Mouse (Mus musculus) kidney, adult 2 months (tissue): ENCODE measurements at regions not wholly inside any gene's neighbourhood (a gene's known extent, or its start where the extent isn't known, plus 50 kb on each side); places are given as distances from the start of the nearest gene placed in this dataset.

Source experiments
- DNase-seq: peaks from one replicate; pipeline ENCODE4 v3.0.0; 2021
- H3K27ac ChIP-seq: fragments of 200-500 bp; 2 replicates; pipeline ENCODE4 v1.5.1; 2012; ENCODE audit warnings: low read depth, low read length, control low read depth, inconsistent platforms; ENCODE audit not compliant: insufficient read depth
- H3K27me3 ChIP-seq: fragments of 200-500 bp; replicated peaks from 2 replicates; pipeline ENCODE4 v1.6.1; 2012; ENCODE audit warnings: mild to moderate bottlenecking, moderate library complexity, low read length, inconsistent platforms; ENCODE audit not compliant: control insufficient read depth, insufficient read depth
- H3K36me3 ChIP-seq: fragments of 200-500 bp; 2 replicates; pipeline ENCODE4 v1.6.1; 2012; ENCODE audit warnings: mild to moderate bottlenecking, moderate library complexity, low read length, inconsistent platforms; ENCODE audit not compliant: control insufficient read depth, insufficient read depth
- H3K4me1 ChIP-seq: fragments of 200-500 bp; 2 replicates; pipeline ENCODE4 v1.6.1; 2011; ENCODE audit warnings: low read length; ENCODE audit not compliant: control insufficient read depth, insufficient read depth
- H3K4me3 ChIP-seq: fragments of 200-500 bp; 2 replicates; pipeline ENCODE4 v1.5.1; 2011; ENCODE audit warnings: mild to moderate bottlenecking, low read depth, low read length, control low read depth; ENCODE audit not compliant: insufficient read depth
- CTCF ChIP-seq: fragments of 200-500 bp; conservative IDR thresholded peaks from 2 replicates; pipeline ENCODE4 v1.5.1; 2011; ENCODE audit warnings: low read depth, mild to moderate bottlenecking, control low read depth, low read length, moderate library complexity, mixed read lengths; ENCODE audit not compliant: insufficient read depth, insufficient read length
- POLR2A ChIP-seq: fragments of 200-500 bp; IDR thresholded peaks from one replicate; pipeline ENCODE4 v1.6.1; 2011; ENCODE audit warnings: low read depth, low read length, control low read depth
- WGBS: fragments of 180-500 bp; shearing (Covaris S2); methylation state at CpG from one replicate; pipeline ENCODE4 v1.1.7; 2018; 5-methylcytosine and 5-hydroxymethylcytosine counted together

- no peak overlapping the region for H3K27ac ChIP-seq
- 88% methylated on average over 1 of the region's 1 CpGs for WGBS
- no peak for DNase-seq
- H3K36me3 ChIP-seq, result no peaks in the 10 kb centered on the region
- no peak for TF ChIP-seq POLR2A
- TF ChIP-seq CTCF, result no peak
- H3K4me3 ChIP-seq, result no peak overlapping the region
- no peaks in the 10 kb centered on the region for H3K4me1 ChIP-seq
- no peaks in the 10 kb centered on the region; the same call in 1 of the 2 replicates for H3K27me3 ChIP-seq
Measured at GRCm38 (mm10) chr3:6883401-6883800, 263.2 kb upstream of the 1700008P02Rik start.

- H3K4me1 ChIP-seq, result no peaks in the 10 kb centered on the region
- 76% methylated on average over 5 of the region's 5 CpGs for WGBS
- TF ChIP-seq POLR2A, result no peak
- TF ChIP-seq CTCF, result no peak
- H3K4me3 ChIP-seq, result no peak overlapping the region
- no peaks in the 10 kb centered on the region for H3K36me3 ChIP-seq
- no peaks in the 10 kb centered on the region for H3K27me3 ChIP-seq
- no peak overlapping the region for H3K27ac ChIP-seq
- no peak for DNase-seq
Measured at GRCm38 (mm10) chr3:6876265-6876664, 256.0 kb upstream of the 1700008P02Rik start.

GRCm38 (mm10) chr3:6872170-6872569 is 251.9 kb upstream of the 1700008P02Rik start:
- no peaks in the 10 kb centered on the region for H3K36me3 ChIP-seq
- no peak overlapping the region for H3K4me3 ChIP-seq
- TF ChIP-seq CTCF (no peak), POLR2A (no peak)
- DNase-seq, result no peak
- WGBS, result 66% methylated on average over 3 of the region's 3 CpGs
- no peaks in the 10 kb centered on the region for H3K4me1 ChIP-seq
- no peak overlapping the region for H3K27ac ChIP-seq
- H3K27me3 ChIP-seq, result no peaks in the 10 kb centered on the region

- Histone ChIP-seq H3K4me3 (no peak overlapping the region), H3K36me3 (no peaks in the 10 kb centered on the region), H3K27ac (no peak overlapping the region), H3K27me3 (no peaks in the 10 kb centered on the region), H3K4me1 (no peaks in the 10 kb centered on the region)
- WGBS, result 70% methylated on average over 2 of the region's 2 CpGs
- no peak for DNase-seq
- TF ChIP-seq CTCF (no peak), POLR2A (no peak)
Measured at GRCm38 (mm10) chr3:6871752-6872151, 251.5 kb upstream of the 1700008P02Rik start.

- Histone ChIP-seq H3K4me3 (no peak overlapping the region), H3K27ac (no peak overlapping the region), H3K4me1 (no peaks in the 10 kb centered on the region), H3K27me3 (no peaks in the 10 kb centered on the region), H3K36me3 (no peaks in the 10 kb centered on the region)
- no peak for DNase-seq
- no peak for TF ChIP-seq CTCF
- no peak for TF ChIP-seq POLR2A
Measured at GRCm38 (mm10) chr3:6866148-6866483, 245.9 kb upstream of the 1700008P02Rik start.

GRCm38 (mm10) chr3:6865462-6866147 is 245.4 kb upstream of the 1700008P02Rik start:
- 56% methylated on average over 3 of the region's 3 CpGs for WGBS
- TF ChIP-seq CTCF (no peak), POLR2A (no peak)
- DNase-seq, result no peak
- Histone ChIP-seq H3K4me3 (no peak overlapping the region), H3K27me3 (no peaks in the 10 kb centered on the region), H3K27ac (no peak overlapping the region), H3K36me3 (no peaks in the 10 kb centered on the region), H3K4me1 (no peaks in the 10 kb centered on the region)

GRCm38 (mm10) chr3:6859866-6860180 is 239.6 kb upstream of the 1700008P02Rik start:
- Histone ChIP-seq H3K27me3 (no peaks in the 10 kb centered on the region), H3K4me3 (no peak overlapping the region), H3K27ac (no peak overlapping the region), H3K4me1 (no peaks in the 10 kb centered on the region), H3K36me3 (no peaks in the 10 kb centered on the region)
- DNase-seq, result no peak
- TF ChIP-seq POLR2A, result no peak
- TF ChIP-seq CTCF, result no peak
- WGBS, result 81% methylated on average over 2 of the region's 2 CpGs
